Mouse (Mus musculus) kidney, embryonic 14.5 days (tissue): Measurements from ENCODE around the gene Pcyt2. TPM values are rescaled to one million over a fixed set of nuclear protein-coding genes. Genes with fewer than 3 reads are reported as not detected.

ENCODE experiments used
- ATAC-seq: fragments of 200-750 bp; cut with Nextera tagmentation; 2 replicates; pipeline ENCODE4 v1.8.0; 2017; ENCODE audit warnings: moderate number of reproducible peaks, mild to moderate bottlenecking, moderate TSS enrichment, moderate library complexity; ENCODE audit not compliant: low FRiP score, low TSS enrichment
- H3K27ac ChIP-seq: fragments of 300-500 bp; sonication (generic); 2 replicates; pipeline ENCODE4 v1.5.1; 2014; ENCODE audit warnings: low read depth, mild to moderate bottlenecking, low read length, moderate library complexity, mixed read lengths
- H3K27me3 ChIP-seq: fragments of 300-500 bp; sonication (generic); 2 replicates; pipeline ENCODE4 v1.6.1; 2014; ENCODE audit warnings: mild to moderate bottlenecking, low read length; ENCODE audit not compliant: control insufficient read depth, insufficient read depth
- H3K36me3 ChIP-seq: fragments of 300-500 bp; sonication (generic); 2 replicates; pipeline ENCODE4 v1.6.1; 2014; ENCODE audit warnings: low read length, mixed read lengths; ENCODE audit not compliant: control insufficient read depth, insufficient read depth
- H3K4me1 ChIP-seq: fragments of 300-500 bp; sonication (generic); 2 replicates; pipeline ENCODE4 v1.6.1; 2014; ENCODE audit warnings: low read length, mixed read lengths; ENCODE audit not compliant: control insufficient read depth, insufficient read depth
- H3K4me2 ChIP-seq: fragments of 300-500 bp; sonication (generic); replicated peaks from 2 replicates; pipeline ENCODE4 v1.6.1; 2014; ENCODE audit warnings: low read depth, mild to moderate bottlenecking, low read length
- H3K4me3 ChIP-seq: fragments of 300-500 bp; sonication (generic); 2 replicates; pipeline ENCODE4 v1.5.1; 2014; ENCODE audit warnings: mild to moderate bottlenecking, low read length
- H3K9ac ChIP-seq: fragments of 300-500 bp; sonication (generic); 2 replicates; pipeline ENCODE4 v1.6.1; 2014; ENCODE audit warnings: low read depth, mild to moderate bottlenecking, low read length, moderate library complexity
- H3K9me3 ChIP-seq: fragments of 300-500 bp; sonication (generic); 2 replicates; pipeline ENCODE4 v1.6.1; 2016; ENCODE audit warnings: low read length; ENCODE audit not compliant: control insufficient read depth
- WGBS: fragments of 180-500 bp; shearing (Covaris S2); extraction: QIAGEN DNeasy Blood & Tissue Kit; methylation state at CpG from one replicate; pipeline ENCODE4 v1.1.7; 2014; 5-methylcytosine and 5-hydroxymethylcytosine counted together
- polyA plus RNA-seq: library from polyadenylated mRNA; unstranded; fragments of >200 nt; fragmentation: Nextera tagmentation; extraction: Ambion mirVana; gene quantifications from 2 replicates; pipeline ENCODE4 v1.2.1, GENCODE M21; 2014

Pcyt2 gene
- polyA plus RNA-seq, 1 experiment from 2014 or later, result 82.7 TPM

GRCm38 (mm10) chr11:120623961-120624679 lies 6.4 kb upstream of the Pcyt2 start:
- WGBS, result 13% methylated on average over 30 of the region's 30 CpGs
- Histone ChIP-seq H3K9me3 (no peaks in the 10 kb centered on the region), H3K4me2 (peak overlapping the region; percentile 94), H3K27ac (peak overlapping the region; percentile 73; the same call in 1 of the 2 replicates), H3K4me3 (peak overlapping the region; percentile 97), H3K36me3 (peaks cover 56% of the 10 kb centered on the region), H3K9ac (peak overlapping the region; percentile 79), H3K27me3 (no peaks in the 10 kb centered on the region), H3K4me1 (peaks cover 11% of the 10 kb centered on the region)
- ATAC-seq, result peak; percentile 73

- no peak overlapping the region for H3K4me2 ChIP-seq
- 93% methylated on average over 6 of the region's 6 CpGs for WGBS
- no peak overlapping the region for H3K4me3 ChIP-seq
- peaks cover 56% of the 10 kb centered on the region for H3K36me3 ChIP-seq
- peaks cover 11% of the 10 kb centered on the region for H3K4me1 ChIP-seq
- H3K9me3 ChIP-seq, result no peaks in the 10 kb centered on the region
- no peak overlapping the region for H3K9ac ChIP-seq
- no peak overlapping the region for H3K27ac ChIP-seq
- no peak for ATAC-seq
- no peaks in the 10 kb centered on the region for H3K27me3 ChIP-seq
Measured at GRCm38 (mm10) chr11:120622805-120623204, 5.1 kb upstream of the Pcyt2 start.

GRCm38 (mm10) chr11:120620195-120620594 lies 2.5 kb upstream of the Pcyt2 start:
- Histone ChIP-seq H3K9ac (no peak overlapping the region), H3K36me3 (peaks cover 46% of the 10 kb centered on the region), H3K27me3 (no peaks in the 10 kb centered on the region), H3K4me2 (no peak overlapping the region), H3K4me3 (no peak overlapping the region), H3K27ac (no peak overlapping the region), H3K4me1 (peaks cover 18% of the 10 kb centered on the region), H3K9me3 (no peaks in the 10 kb centered on the region)
- 92% methylated on average over 14 of the region's 14 CpGs for WGBS
- no peak for ATAC-seq

- Histone ChIP-seq H3K36me3 (peaks cover 49% of the 10 kb centered on the region), H3K4me2 (no peak overlapping the region), H3K9ac (no peak overlapping the region), H3K4me3 (no peak overlapping the region), H3K9me3 (no peaks in the 10 kb centered on the region), H3K27ac (no peak overlapping the region; the same call in 1 of the 2 replicates), H3K27me3 (no peaks in the 10 kb centered on the region), H3K4me1 (peaks cover 13% of the 10 kb centered on the region)
- no peak for ATAC-seq
- 94% methylated on average over 25 of the region's 25 CpGs for WGBS
Measured at GRCm38 (mm10) chr11:120618619-120619535, 1.1 kb upstream of the Pcyt2 start.

- Histone ChIP-seq H3K27me3 (no peaks in the 10 kb centered on the region), H3K36me3 (peaks cover 43% of the 10 kb centered on the region), H3K9ac (peak overlapping the region; percentile 77; the same call in 1 of the 2 replicates), H3K4me3 (peak overlapping the region; percentile 82), H3K4me1 (peaks cover 11% of the 10 kb centered on the region), H3K27ac (no peak overlapping the region), H3K4me2 (peak overlapping the region; percentile 89), H3K9me3 (no peaks in the 10 kb centered on the region)
- WGBS, result 49% methylated on average over 4 of the region's 4 CpGs
- ATAC-seq, result no peak
Measured at GRCm38 (mm10) chr11:120616617-120617294, 980 bp downstream of the Pcyt2 start.

- no peak for ATAC-seq
- Histone ChIP-seq H3K27me3 (no peaks in the 10 kb centered on the region), H3K4me3 (no peak overlapping the region), H3K9me3 (no peaks in the 10 kb centered on the region), H3K9ac (no peak overlapping the region), H3K27ac (no peak overlapping the region), H3K36me3 (peaks cover 43% of the 10 kb centered on the region), H3K4me1 (peaks cover 11% of the 10 kb centered on the region), H3K4me2 (no peak overlapping the region)
- whole genome bisulfite sequencing, result 94% methylated on average over 11 of the region's 11 CpGs
Measured at GRCm38 (mm10) chr11:120615606-120616203, 2.0 kb downstream of the Pcyt2 start.

- peaks cover 11% of the 10 kb centered on the region for H3K4me1 ChIP-seq
- peaks cover 43% of the 10 kb centered on the region for H3K36me3 ChIP-seq
- no peak overlapping the region for H3K27ac ChIP-seq
- no peak for ATAC-seq
- no peaks in the 10 kb centered on the region for H3K27me3 ChIP-seq
- WGBS, result 88% methylated on average over 6 of the region's 6 CpGs
- H3K9ac ChIP-seq, result no peak overlapping the region
- no peak overlapping the region for H3K4me2 ChIP-seq
- H3K9me3 ChIP-seq, result no peaks in the 10 kb centered on the region
- no peak overlapping the region for H3K4me3 ChIP-seq
Measured at GRCm38 (mm10) chr11:120615167-120615566, 2.6 kb downstream of the Pcyt2 start.

- 86% methylated on average over 8 of the region's 8 CpGs for WGBS
- no peaks in the 10 kb centered on the region for H3K9me3 ChIP-seq
- no peak for ATAC-seq
- H3K4me1 ChIP-seq, result peaks cover 16% of the 10 kb centered on the region
- no peak overlapping the region for H3K4me3 ChIP-seq
- H3K36me3 ChIP-seq, result peaks cover 36% of the 10 kb centered on the region
- H3K4me2 ChIP-seq, result no peak overlapping the region
- 0 out of 2 replicates have a peak, but pooled peaks cover 2% of the 10 kb centered on the region for H3K27me3 ChIP-seq
- no peak overlapping the region for H3K27ac ChIP-seq
- H3K9ac ChIP-seq, result no peak overlapping the region
Measured at GRCm38 (mm10) chr11:120613976-120614375, 3.8 kb downstream of the Pcyt2 start.
